Mouse (Mus musculus): ENCODE results near the gene Clock.

Gene Clock

DNA sequence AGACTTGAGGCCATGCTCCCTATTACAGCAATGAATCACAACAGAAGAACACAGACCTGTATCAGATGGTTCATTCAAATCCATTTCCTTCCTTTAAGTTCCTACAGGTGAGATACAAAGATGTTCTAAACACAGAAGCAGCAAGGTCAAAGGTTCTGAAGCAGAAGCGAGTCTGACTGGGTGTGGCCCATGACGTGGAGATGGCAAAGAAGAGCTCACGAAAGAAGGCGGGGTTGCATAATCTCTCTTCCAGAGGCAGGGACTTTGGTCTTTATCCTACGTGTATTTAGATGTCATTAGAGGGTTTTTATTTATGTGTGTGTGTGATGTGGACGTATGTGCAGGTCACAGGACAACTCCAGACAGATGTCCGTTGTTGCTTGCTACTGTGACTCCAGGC is 126.9 kb downstream of the Clock start:
- no peak for DNase-seq

DNA sequence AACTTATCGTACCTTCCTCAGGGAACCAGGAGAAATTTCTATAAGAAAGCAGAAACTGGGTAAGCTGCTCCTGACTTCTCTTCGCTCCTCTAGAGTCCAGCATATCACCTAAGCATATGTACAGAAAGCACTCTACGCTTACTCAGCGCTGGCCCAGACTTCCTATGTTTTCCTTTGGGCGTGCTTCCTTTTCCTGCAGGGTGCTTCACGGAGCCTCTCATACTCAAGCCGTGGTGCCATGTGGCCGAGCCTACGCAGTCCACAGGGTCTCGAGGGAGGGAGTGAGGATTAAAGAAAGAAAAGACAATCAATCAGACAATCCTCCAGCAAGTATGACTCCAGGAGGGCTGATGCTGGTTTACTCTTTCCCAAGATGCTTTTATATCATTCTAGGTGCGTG is 127.8 kb downstream of the Clock start:
- no peak for DNase-seq

DNA sequence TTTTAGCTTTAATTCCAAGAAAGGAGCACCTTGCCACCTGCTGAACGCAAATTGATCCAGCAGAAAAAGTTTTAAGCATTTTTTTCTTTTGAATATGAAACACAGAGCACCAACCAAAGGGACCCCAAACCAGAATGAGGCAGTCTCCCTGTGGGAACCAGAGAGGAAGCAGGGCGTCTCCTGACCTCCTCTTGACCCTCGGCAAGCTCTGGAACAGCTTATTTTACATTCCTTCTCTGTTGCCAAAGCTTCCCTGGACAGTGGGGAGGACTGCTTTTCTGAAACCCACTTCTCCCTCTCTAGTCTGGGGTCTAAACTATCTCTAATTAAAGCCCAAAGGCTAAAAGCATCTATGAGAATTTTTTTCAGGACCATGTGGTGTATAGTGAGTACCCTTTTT is 128.2 kb downstream of the Clock start:
- DNase-seq, result no peak

DNA sequence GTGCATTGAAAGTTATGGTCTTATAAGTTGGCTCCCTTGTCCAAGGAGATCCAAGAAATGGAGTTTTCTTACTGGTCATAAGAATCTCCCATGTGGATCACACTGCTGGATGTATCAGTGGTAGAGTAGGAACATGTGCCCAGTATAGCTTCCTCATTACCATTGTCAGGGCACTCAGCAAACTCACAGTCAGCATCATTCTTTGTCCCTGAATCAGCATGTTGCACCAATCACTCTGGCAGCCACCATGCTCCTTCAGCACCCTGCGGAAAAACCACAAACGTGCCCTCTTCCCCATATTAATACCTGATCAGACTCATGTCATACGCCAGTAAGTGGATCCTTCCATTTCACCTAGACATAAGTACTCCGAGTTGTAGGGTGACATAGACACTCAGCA is 129.5 kb downstream of the Clock start:
- DNase-seq, result no peak

DNA sequence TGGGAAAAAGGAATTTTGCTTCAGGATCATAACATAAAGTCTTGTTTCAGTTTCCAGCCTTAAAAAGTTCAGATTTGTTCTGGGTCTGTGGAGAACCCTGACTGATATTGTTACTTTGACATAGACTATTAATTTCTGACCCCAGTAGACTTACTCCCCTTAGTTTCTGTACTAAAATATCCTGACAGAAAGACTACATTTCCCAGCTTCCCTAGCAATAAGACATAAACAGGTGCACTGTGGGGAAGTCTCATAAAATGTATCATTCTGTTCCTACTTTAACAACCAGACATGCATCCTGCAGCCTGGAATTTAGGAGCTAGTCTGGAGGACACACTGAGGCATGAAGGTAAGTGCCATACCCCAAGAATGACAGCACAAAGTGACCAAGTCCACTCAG is 133.6 kb downstream of the Clock start:
- no peak for DNase-seq

DNA sequence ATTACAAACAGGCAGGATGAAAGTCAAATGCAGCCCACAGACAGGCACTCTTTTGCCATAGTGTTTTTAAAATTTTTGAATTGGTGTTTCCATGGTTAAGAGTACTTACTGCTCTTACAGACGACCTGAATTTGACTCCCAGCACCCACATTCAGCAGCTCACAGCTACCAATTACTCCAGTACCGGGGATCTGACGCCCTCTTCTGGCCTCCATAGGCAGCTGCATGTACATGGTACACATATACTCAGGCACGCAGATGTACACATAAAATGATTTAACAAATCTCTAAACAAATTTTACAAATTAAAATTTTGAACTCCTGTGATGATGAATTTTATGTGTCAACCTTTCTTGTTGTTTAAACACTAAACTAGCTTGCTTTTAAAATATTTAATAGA is 134.1 kb downstream of the Clock start:
- no peak for DNase-seq

DNA sequence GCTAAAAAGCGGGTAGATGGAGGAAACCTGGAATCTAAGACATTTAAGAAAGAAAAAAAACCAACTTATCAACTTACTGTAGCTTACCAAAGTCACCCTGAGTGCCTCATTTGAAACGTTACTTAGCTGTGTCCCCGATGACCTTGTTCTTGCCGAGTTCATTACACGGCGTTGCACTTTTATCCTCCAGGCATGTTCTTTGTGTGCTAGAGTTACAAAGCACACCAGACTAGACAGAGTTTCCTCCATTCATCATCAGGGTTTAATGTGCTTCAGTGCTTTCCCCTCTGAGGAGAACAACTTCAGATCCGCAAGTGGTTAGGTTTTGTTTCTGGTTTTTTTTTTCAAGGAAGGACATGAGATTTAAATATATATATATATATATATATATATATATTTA is 139.8 kb downstream of the Clock start:
- DNase-seq, result no peak

DNA sequence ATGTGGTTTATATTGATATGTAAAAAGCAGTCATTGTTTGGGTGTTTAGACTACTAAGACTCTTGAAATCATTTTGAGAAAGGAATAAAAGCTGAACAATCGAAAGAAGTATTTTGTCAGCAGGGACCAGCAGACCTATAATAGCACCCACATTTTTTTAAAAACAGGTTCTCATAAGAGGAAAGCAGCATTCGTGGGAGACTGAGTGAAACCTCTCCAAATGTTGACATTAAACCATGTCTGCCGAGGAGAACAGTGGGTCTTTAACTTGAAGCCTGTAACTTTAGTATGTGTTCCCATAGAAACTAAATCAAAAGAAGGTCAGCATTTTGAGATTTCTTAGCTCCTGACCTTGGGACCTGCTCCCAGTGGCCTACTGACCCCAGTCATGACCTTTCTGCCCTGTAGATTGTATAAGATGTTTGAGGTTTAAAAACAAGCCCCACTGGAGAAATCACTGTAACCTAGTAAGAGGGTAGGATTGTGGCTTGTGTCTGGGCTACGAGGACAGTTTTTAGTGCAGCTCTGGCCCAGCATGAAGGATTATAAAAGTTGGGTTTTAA is 140.7 kb downstream of the Clock start:
- DNase-seq, result no peak

DNA sequence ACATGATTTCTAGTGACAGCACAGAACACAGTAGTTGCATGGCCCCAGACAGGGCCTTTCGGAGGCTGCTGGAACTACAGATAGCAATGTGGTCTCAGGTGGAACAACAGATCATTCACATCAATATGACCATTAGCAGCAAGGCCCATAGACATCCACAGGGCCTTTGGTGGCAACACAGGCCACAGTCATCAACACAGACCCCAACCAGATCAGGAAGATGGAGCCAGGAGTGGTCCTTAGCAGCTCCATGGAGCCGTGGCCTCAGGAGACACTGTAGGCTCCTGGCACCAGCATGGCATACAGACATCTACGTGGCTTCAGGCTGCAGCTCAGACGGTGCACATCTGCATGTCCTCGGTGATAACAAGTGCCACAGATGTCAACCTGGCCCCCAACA is 141.7 kb downstream of the Clock start:
- DNase-seq, result no peak

DNA sequence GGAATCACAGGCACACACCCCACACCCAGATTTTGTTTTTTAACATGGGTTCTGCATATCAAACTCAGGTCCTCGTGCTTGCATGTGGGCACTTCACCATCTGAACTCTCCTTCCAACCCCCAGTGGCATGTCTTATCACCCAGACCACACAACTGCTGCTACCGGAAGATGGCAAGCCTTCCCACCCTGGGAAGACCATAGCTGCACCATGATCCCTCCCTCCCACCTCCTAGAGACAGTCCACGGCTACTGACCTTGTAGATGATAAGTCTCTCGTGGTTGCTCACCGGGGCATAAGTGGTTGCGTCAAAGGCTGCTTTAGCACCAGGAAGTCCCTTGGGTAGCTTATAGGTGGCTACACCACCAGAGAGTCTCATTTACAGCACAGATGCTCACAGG is 143.1 kb downstream of the Clock start:
- no peak for DNase-seq

DNA sequence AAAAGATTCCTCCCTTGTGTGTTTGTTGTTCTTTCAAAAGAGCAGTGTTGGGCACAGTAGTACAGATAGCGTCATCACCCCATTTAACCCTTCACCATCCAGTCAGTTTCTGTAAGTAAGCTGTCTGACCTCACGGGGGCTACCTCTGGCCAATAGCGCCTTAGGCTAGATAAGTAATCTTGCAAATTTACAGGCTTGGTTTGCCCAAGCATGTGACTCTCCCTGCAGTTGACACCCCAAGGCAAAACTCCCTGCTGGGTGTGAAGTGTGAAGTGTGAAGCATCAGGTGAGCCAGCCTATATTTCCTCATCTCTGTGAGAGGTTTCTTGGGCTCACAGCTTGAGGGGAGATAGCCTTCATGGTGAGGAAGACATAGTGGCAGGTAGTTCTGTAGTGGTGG is 144.5 kb downstream of the Clock start:
- DNase-seq, result no peak

All from cerebellum, adult 11 months (tissue).